Comparison of ENCODE assay signal across 14 mouse cellular contexts in the genomic region with DNA sequence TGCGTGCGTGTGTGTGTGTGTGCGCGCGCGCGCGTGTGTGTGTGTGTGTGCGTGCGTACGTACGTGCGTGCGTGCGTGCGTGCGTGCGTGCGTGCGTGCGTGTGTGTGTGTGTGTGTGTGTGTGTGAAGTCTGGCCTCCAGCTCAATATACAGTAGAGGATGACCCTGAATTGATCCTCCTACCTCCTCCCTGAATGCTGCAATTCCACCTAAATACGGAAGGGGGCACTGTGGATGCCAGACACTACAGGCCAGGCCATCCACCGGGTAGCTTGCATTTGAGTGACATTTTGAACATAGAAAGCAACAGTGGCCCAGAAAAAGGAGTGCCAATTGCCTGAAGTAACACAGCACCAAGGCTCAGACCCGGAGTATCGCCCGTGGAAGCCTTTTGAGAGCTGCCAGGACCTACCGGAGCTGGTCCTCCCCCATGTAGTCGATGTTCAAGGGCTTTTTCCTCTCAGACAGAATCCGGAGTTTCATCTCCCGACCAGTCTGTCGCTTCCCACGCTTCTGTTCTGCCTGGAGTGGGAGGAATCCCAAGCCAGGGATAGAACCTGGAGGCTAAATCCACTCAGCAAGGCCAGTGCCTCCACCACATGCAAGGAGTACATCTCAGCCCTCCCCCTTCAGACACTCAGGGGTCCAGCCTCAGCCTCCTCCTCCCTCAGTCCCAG. TPM values are rescaled to one million over a fixed set of nuclear protein-coding genes. Genes with fewer than 3 reads are reported as not detected.
DNase-seq lines count a peak whose midpoint lies in the region; ATAC-seq and TF ChIP-seq lines count a peak whose summit lies in the region.
"Had no signal": no experiment of that assay in that cellular context is flagged by ENCODE, and none has a peak within 500 bp of the region (broad histone marks: within the 10 kb centered on the region; RNA-seq: fewer than 3 reads in every experiment).

No protein-coding gene starts in this region.

- H3K27me3 ChIP-seq in heart, postnatal 0 days (ENCODE audit: control insufficient read depth, insufficient read depth, low read length): no peaks in the 10 kb centered on the region
- H3K27me3 ChIP-seq: embryonic facial prominence, embryonic 15.5 days; limb, embryonic 13.5 days had no signal

- H3K27ac ChIP-seq in heart, postnatal 0 days (ENCODE audit: low read depth): no peak overlapping the region
- H3K27ac ChIP-seq: embryonic facial prominence, embryonic 15.5 days; hindbrain, embryonic 15.5 days; limb, embryonic 13.5 days; midbrain, embryonic 12.5 days had no signal

- no peaks in the 10 kb centered on the region for H3K36me3 ChIP-seq in heart, postnatal 0 days (replicated peaks; ENCODE audit: control insufficient read depth, insufficient read depth, low read length)
- H3K36me3 ChIP-seq: embryonic facial prominence, embryonic 15.5 days; hindbrain, embryonic 15.5 days; limb, embryonic 13.5 days; midbrain, embryonic 12.5 days had no signal

- H3K4me1 ChIP-seq in heart, postnatal 0 days (ENCODE audit: control insufficient read depth, insufficient read depth): peaks cover 36% of the 10 kb centered on the region
- H3K4me1 ChIP-seq: hindbrain, embryonic 15.5 days had no signal

- no peak overlapping the region for H3K9ac ChIP-seq in heart, postnatal 0 days (replicated peaks; ENCODE audit: low read depth, low read length)
- H3K9ac ChIP-seq: embryonic facial prominence, embryonic 15.5 days; hindbrain, embryonic 15.5 days; limb, embryonic 13.5 days; midbrain, embryonic 12.5 days had no signal

- DNase-seq in CD4-positive, CD25-positive, alpha-beta regulatory T cell, adult 2 months (ENCODE audit: low read depth, low spot score): peak; percentile 49
- DNase-seq in heart, postnatal 0 days (ENCODE audit: low spot score): no peak
- no peak for DNase-seq in heart, adult 8-10 months (ENCODE audit: low spot score)
- DNase-seq in right cerebral cortex, adult 18-20 months: peak; percentile 43
- DNase-seq in right cerebral cortex, postnatal 4 days: no peak
- DNase-seq in right cerebral cortex, postnatal 25 days: peak; percentile 31
- DNase-seq in Muller cell, postnatal 12 days (ENCODE audit: inconsistent ontology term): no peak
- DNase-seq: kidney, postnatal 4 days had no signal

- H3K4me2 ChIP-seq in heart, postnatal 0 days (ENCODE audit: low read depth, low read length): no peak overlapping the region
- H3K4me2 ChIP-seq: embryonic facial prominence, embryonic 15.5 days; hindbrain, embryonic 15.5 days; limb, embryonic 13.5 days; midbrain, embryonic 12.5 days had no signal

- no peak overlapping the region for H3K4me3 ChIP-seq in heart, postnatal 0 days (ENCODE audit: low read depth, low read length)
- H3K4me3 ChIP-seq: embryonic facial prominence, embryonic 15.5 days; hindbrain, embryonic 15.5 days; limb, embryonic 13.5 days; midbrain, embryonic 12.5 days had no signal

- TF ChIP-seq CTCF in heart, postnatal 0 days (IDR thresholded peaks at IDR 0.05; ENCODE audit: low read depth): peak; percentile 55

- no peak for TF ChIP-seq EP300 in heart, postnatal 0 days (IDR thresholded peaks at IDR 0.05; ENCODE audit: low read depth)

- ATAC-seq in CD4-positive, CD25-positive, alpha-beta regulatory T cell, adult 4 months: no peak
- no peak for ATAC-seq in heart, postnatal 0 days (ENCODE audit: insufficient read depth, low read depth)

- 67% methylated on average over 14 of the region's 32 CpGs for WGBS in heart, postnatal 0 days

- no peaks in the 10 kb centered on the region for H3K9me3 ChIP-seq in heart, postnatal 0 days (replicated peaks; ENCODE audit: control insufficient read depth, low read length)
- H3K9me3 ChIP-seq: embryonic facial prominence, embryonic 15.5 days; hindbrain, embryonic 15.5 days; limb, embryonic 13.5 days; midbrain, embryonic 12.5 days had no signal

RNA-seq across cellular contexts. Expression of a gene that starts 6.7 kb away (rescaled TPM):
- polyA plus RNA-seq in CD4-positive, CD25-positive, alpha-beta regulatory T cell, adult 4 months (2017; shearing (Covaris generic)): 10 to 100 TPM; 13.5 to 27.7 TPM
- total RNA-seq in heart, postnatal 0 days (2014; rRNA removed; ENCODE audit: low replicate concordance): 89.1 and 105 TPM in 2 replicates
- polyA plus RNA-seq in heart, postnatal 0 days (2015; fragmentation: Nextera tagmentation; extraction: Ambion mirVana): 22.5 and 24.2 TPM in 2 replicates
- 10 to 100 TPM; 55.6 to 74.8 (median 61.6) TPM for total RNA-seq in heart, adult 8-10 months (2022)

RNA-seq across cellular contexts. Expression of a gene that starts 8.0 kb away (rescaled TPM):
- 1 to 10 TPM; 6.9 to 8.3 TPM for polyA plus RNA-seq in CD4-positive, CD25-positive, alpha-beta regulatory T cell, adult 4 months (2017; shearing (Covaris generic))
- 27.4 and 28.3 TPM in 2 replicates for total RNA-seq in heart, postnatal 0 days (2014; rRNA removed; ENCODE audit: low replicate concordance)
- 93.7 and 106 TPM in 2 replicates for polyA plus RNA-seq in heart, postnatal 0 days (2015; fragmentation: Nextera tagmentation; extraction: Ambion mirVana)
- 10 to 100 TPM; 12.4 to 22.1 (median 19.0) TPM for total RNA-seq in heart, adult 8-10 months (2022)
- total RNA-seq: neutrophil, adult 5-6 weeks had no signal

RNA-seq across cellular contexts. Expression of a gene that starts 15.8 kb away (rescaled TPM):
- 1 to 10 TPM; 1.6 to 2.4 TPM for polyA plus RNA-seq in CD4-positive, CD25-positive, alpha-beta regulatory T cell, adult 4 months (2017; shearing (Covaris generic))
- 4,764 and 5,473 TPM in 2 replicates for total RNA-seq in heart, postnatal 0 days (2014; rRNA removed; ENCODE audit: low replicate concordance)
- polyA plus RNA-seq in heart, postnatal 0 days (2015; fragmentation: Nextera tagmentation; extraction: Ambion mirVana): 8,811 and 8,917 TPM in 2 replicates
- over 10,000 TPM in 3 of 4 experiments, 1,000 to 10,000 TPM in 1; 9,443 to 11,840 (median 11,050) TPM for total RNA-seq in heart, adult 8-10 months (2022)

RNA-seq across cellular contexts. Expression of a gene that starts 24.1 kb away (rescaled TPM):
- 1 to 10 TPM; 1.4 to 2.8 TPM for polyA plus RNA-seq in CD4-positive, CD25-positive, alpha-beta regulatory T cell, adult 4 months (2017; shearing (Covaris generic))
- total RNA-seq in heart, postnatal 0 days (2014; rRNA removed; ENCODE audit: low replicate concordance): 0.11 and 2.6 TPM in 2 replicates
- 0.60 and 0.63 TPM in 2 replicates for polyA plus RNA-seq in heart, postnatal 0 days (2015; fragmentation: Nextera tagmentation; extraction: Ambion mirVana)
- 1 to 10 TPM; 2.3 to 3.0 (median 2.6) TPM for total RNA-seq in heart, adult 8-10 months (2022)

RNA-seq across cellular contexts. Expression of a gene that starts 39.1 kb away (rescaled TPM):
- under 1 TPM in 1 of 2 experiments, not detected in 1; 0.35 TPM for polyA plus RNA-seq in CD4-positive, CD25-positive, alpha-beta regulatory T cell, adult 4 months (2017; shearing (Covaris generic))
- 0.23 and 1.4 TPM in 2 replicates for total RNA-seq in heart, postnatal 0 days (2014; rRNA removed; ENCODE audit: low replicate concordance)
- 0.70 and 0.92 TPM in 2 replicates for polyA plus RNA-seq in heart, postnatal 0 days (2015; fragmentation: Nextera tagmentation; extraction: Ambion mirVana)
- 1 to 10 TPM in 1 of 4 experiments, under 1 TPM in 3; 0.50 to 1.0 (median 0.83) TPM for total RNA-seq in heart, adult 8-10 months (2022)
- total RNA-seq: neutrophil, adult 5-6 weeks had no signal

Comparison
In these comparisons a context has a peak if more than half of its experiments do, and no peak if none do; other contexts are left out.
1. DNase-seq: peak in CD4-positive, CD25-positive, alpha-beta regulatory T cell, adult 2 months (single experiment), right cerebral cortex, adult 18-20 months (single experiment) and right cerebral cortex, postnatal 25 days (single experiment); none in heart, postnatal 0 days (single experiment), heart, adult 8-10 months (single experiment), right cerebral cortex, postnatal 4 days (single experiment) and Muller cell, postnatal 12 days (single experiment).